Mouse (Mus musculus) liver, adult (tissue): ENCODE data around the gene Klhl26.

Experiments
- GATA4 ChIP-seq: IDR thresholded peaks from 2 replicates; pipeline ENCODE4 v1.6.1; 2014; ENCODE audit warnings: mild to moderate bottlenecking, low read length; ENCODE audit not compliant: insufficient replicate concordance

Klhl26 gene

GRCm38 (mm10) chr8:70504291-70504716 is 27.5 kb upstream of the Klhl26 start:
- TF ChIP-seq GATA4 = no peak

GRCm38 (mm10) chr8:70503062-70503750 is 26.4 kb upstream of the Klhl26 start:
- TF ChIP-seq GATA4 = no peak

GRCm38 (mm10) chr8:70502540-70502939 is 25.8 kb upstream of the Klhl26 start:
- TF ChIP-seq GATA4 = no peak

GRCm38 (mm10) chr8:70501820-70502529 is 25.2 kb upstream of the Klhl26 start:
- no peak for TF ChIP-seq GATA4

- no peak for TF ChIP-seq GATA4
Measured at GRCm38 (mm10) chr8:70500386-70501301, 23.9 kb upstream of the Klhl26 start.

GRCm38 (mm10) chr8:70495771-70496062 is 18.9 kb upstream of the Klhl26 start:
- TF ChIP-seq GATA4 = no peak

- TF ChIP-seq GATA4 = no peak
Measured at GRCm38 (mm10) chr8:70495001-70495770, 18.4 kb upstream of the Klhl26 start.

GRCm38 (mm10) chr8:70494416-70494945 is 17.7 kb upstream of the Klhl26 start:
- no peak for TF ChIP-seq GATA4

GRCm38 (mm10) chr8:70493692-70494415 is 17.1 kb upstream of the Klhl26 start:
- no peak for TF ChIP-seq GATA4

GRCm38 (mm10) chr8:70492664-70493640 is 16.2 kb upstream of the Klhl26 start, which contains the start of gene Crlf1:
Gene Crlf1, plus strand, starts transcription at chr8:70493158.
- no peak for TF ChIP-seq GATA4

GRCm38 (mm10) chr8:70490880-70491495 is 14.2 kb upstream of the Klhl26 start:
- no peak for TF ChIP-seq GATA4

- TF ChIP-seq GATA4 = no peak
Measured at GRCm38 (mm10) chr8:70490061-70490879, 13.5 kb upstream of the Klhl26 start.
